Mouse (Mus musculus) natural killer cell, adult 2 months (primary cell): ENCODE results near the gene Nkx2-1.
"Not testable (repeated sequence)": the region's sequence is repeated elsewhere in the genome, so short reads cannot be mapped to it uniquely, and the experiment has no call there.

Experiments
- DNase-seq, 2 experiments: peaks; one replicate each; pipeline ENCODE4 v3.0.0; 2022; ENCODE audit warnings: low spot score in 2 of 2

Gene Nkx2-1

DNA sequence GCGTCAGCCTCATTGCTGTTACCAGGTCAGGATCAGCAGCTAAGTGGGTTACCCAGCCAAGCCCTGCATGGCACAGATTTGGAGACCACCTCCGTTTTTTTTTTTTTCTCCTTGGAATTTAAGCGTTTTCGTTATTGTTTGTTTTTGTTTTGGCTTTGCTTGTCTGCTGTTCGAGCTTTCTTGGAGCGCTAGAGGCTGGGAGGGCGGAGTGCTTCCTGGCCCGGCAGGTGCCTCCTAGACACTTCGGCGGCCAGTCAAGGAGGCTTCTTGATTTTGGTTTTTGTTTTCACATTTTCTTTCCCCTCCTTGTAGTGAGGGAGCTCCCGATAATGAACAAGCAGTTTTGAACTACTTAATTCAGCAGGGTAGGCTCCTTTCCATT, at the start of gene Nkx2-1:
TSS of gene Nkx2-1 (minus strand) at position 25 of the 382 bp plus-strand sequence.
- no peak for DNase-seq

DNA sequence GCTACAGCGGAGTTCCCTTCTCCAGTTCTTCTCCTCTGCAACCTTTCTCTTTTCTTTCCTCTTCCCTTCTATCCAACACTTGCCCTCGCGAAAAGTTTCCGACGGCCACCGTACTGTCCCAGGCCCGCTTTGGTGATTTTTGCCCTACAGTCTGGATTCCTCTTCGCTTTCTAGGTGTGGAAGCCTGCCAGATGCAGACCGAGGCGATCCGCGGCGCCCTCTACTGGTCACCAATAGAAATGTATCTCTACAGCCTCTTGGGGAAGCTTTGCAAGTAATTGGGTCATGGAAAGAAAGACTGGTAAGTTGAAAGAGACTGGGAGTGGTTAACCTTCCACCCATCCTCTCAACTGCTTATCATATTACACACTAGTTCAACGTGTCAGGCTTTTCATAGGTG, 4.4 kb upstream of the Nkx2-1 start:
- DNase-seq: no peak

DNA sequence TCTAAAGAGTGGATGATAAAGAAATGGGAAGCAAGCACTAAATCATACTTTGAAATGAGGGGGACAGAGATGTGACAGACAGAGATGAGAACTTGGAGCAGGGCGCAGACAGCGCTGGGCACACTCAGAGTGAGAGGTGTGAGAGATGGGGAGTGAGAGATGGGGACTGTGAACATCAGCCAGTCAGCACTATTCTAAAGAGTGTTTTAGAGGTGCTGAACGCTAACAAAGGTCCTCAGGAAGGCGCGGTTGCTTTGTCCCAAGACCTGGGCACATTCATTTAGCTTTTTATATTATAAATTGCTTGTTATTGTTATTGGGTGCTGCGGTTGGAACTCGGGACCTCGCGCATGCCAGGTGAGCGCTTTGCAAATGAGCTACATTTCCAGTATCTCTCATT, 3.9 kb upstream of the Nkx2-1 start:
- DNase-seq: no peak

DNA sequence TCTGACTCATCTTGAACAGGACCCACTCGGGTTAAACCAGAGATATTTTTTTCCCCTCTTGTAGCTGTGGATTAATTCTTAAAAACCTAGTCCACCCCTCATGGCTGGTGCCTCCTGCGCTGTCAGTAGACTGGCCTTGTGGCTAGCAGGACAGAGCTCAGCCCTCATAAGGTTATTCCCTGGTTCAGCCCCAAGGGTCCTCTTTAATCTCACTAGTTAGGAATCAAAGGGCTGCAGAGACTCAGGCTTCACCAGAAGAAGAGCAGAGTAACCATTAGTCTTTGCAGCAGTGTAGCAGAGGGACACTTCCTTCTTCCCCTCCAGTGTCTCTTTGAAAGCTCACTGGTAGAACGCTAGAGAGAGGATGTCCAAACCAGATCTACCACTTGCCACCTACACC, 1.9 kb upstream of the Nkx2-1 start:
- no peak for DNase-seq

DNA sequence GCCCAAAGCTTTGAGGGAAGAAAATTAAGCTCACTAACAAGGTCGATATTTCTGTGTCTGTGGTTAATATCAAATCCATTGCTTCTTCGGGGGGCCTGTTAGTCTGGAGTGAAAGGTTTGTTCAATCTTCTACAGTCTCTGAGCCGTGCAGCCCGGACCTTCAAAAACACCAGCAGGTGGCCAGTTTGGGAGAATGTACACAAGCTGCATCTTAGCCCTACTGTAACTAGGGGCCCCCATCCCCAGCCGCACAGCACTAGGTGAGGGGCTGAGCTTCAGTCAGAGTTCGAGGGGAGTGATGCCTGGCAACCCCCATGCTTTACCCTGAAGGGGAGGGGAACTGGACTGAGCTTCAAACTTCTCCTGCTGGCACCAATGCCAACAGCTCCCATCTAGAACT, 1.2 kb upstream of the Nkx2-1 start:
- no peak for DNase-seq

DNA sequence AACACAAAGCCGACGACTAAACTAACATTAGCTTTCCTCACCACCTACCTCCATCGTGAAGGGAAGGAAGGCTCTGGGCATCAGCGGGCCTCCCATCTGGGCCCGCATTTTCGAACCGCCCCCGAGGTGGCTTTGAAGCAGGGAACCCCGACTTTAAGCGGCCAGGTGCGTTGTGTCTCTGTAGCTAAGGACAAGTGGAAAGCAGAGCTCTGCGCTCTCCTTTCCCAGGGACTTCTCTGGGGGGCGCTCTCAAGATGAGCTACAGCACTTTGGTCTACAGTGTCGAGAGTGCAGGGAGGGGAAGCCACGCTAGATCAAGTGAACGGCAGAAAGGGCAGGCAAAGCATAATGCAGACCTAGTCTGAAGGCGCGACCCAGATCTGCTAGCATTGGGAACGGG, 634 bp upstream of the Nkx2-1 start:
- no peak for DNase-seq

DNA sequence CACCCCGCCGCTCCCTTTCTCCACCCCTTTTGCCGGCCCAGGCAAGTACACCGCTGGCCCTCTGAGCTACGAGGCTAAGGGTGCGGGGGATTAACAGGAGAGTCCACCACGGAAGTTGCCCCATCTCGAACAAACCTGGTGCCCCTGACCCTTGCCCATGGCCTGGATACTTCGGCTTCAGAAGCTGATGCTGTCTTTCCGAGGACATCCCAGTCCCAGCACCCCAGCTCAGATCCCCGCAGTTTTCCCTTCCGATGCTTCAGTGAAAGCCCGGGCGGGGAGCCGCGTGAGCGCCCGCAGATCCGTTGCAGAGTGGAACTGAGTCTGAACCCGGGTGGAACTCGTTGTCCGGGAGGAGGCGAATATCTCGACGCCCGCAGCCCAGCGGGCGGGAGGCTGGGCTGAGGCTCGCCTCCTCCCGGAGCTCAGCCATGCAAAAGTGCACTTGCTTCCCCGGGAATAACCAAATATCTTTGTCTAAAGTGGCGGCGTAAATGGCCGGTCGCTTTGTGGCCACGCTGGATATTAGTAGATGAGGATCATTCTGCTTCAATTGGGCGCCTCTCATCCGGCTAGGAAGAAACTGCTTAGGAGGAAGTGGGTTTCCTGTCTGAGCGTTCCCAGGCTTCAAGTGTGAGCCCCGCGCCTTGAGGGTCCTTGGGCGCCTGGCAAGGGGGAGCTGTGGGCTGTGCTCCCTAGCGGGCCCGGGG, 379 bp downstream of the Nkx2-1 start:
- no peak for DNase-seq

DNA sequence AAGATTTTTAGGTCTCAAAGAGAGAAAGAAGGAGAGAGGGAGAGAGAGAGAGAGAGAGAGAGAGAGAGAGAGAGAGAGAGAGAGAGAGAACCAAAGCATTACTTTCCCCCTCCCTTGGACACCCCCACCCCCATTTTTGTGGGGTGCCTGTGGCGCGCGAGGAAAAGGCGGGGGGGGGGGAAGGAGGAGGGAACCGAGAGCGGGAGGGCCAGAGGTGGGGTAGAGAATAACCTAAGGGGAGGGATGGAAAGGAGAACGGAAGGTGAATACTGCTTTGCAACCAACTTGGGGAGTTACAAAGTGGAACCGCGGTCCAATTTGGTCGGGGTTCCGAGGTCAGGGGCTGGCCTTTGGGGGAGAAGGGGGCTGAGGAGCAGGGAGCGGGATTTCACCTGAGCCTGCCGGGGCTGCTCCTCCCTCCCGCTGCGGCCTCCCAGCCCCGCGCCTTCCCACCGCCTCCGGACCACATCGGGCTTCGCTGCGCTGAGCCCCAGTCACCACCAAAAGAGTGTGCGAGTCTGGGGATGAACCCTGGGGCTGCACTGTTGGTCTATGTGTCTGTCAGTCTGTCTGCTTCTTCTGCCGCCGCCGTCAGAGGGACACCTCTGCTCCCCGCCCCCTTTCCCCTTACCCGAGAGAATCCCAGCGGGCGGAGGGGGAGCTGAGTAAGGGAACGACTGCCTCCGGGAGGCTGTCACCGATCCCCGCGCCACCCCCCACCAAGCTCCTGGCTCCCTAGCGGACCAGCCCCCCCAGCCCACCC, 1.1 kb downstream of the Nkx2-1 start:
- DNase-seq: no peak

DNA sequence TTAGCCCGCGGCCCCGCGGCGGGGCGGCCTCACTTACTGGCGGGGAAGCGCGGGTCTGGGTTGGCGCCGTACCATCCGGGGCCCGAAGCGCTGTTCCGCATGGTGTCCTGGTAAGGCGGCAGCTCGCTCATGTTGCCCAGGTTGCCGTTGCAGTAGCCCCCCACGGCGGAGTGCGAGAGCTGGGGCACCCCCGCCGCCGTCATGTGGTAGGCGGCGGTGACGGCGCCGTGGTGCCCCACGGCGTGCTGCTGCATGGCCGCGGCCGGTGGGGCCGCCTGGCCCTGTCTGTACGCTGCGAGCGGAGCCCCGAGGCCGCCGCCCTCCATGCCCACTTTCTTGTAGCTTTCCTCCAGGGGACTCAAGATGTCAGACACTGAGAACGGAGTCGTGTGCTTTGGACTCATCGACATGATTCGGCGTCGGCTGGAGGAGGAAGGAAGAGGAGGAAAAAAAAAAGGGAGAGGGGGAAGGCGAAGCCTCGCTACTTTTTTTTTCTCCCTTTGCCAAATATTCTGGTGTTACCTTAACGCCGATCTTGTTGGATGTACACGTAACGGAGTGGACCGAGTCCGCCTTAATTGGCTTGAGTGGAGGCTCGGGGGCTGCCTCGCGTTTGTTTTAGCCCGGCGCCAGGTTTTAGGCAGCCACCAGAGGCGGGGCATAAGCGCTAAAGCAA, 1.9 kb downstream of the Nkx2-1 start:
- no peak for DNase-seq

DNA sequence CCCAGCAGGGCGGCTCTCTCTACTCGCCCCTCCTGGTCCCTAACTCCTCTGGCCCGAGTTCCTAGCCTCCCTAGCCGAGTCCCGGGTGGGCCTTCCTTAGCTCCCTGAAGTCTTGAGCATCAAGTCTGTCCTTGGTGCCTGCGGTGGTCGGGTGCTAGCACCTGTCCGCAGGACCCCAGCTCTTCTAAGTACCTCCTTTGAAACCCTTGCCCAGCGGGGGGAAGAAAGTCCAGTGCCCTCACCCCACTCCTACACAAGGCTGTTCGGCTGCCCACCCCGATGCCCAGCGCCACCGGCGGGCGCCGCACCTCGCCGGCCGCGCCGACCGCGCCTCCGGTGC, 2.4 kb downstream of the Nkx2-1 start:
- DNase-seq: no peak

DNA sequence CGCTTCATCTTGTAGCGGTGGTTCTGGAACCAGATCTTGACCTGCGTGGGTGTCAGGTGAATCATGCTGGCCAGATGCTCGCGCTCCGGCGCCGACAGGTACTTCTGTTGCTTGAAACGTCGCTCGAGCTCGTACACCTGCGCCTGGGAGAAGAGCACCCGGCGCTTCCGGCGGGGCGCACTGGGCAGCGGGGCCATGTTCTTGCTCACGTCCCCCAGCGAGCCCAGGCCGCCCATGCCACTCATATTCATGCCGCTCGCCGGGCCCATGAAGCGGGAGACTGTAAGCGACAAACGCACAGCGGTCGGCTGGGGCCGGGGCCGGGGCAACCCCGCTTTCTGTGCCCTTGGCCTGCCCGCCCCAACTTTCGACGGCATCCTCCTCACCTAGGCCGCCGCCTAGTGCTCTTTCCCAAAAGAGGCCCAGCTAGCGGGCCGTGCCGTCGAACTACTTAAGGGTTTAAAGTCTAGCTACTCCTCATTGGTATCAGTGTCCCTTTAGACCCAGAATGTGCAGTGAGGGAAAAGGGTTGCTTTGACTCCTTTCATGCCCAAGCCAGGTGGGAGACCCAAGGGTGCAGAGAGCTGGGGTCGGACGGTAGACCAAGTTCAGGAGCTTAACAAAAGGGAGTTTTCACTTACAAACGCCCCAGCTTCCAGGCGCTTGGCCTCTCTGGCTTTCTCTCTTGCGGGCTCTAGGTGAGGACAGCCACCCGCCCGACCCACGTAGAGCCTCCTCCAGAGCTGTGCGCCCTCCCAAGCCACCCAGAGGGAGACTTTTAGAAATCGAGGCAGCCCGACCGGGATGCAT, 3.0 kb downstream of the Nkx2-1 start:
- no peak for DNase-seq

DNA sequence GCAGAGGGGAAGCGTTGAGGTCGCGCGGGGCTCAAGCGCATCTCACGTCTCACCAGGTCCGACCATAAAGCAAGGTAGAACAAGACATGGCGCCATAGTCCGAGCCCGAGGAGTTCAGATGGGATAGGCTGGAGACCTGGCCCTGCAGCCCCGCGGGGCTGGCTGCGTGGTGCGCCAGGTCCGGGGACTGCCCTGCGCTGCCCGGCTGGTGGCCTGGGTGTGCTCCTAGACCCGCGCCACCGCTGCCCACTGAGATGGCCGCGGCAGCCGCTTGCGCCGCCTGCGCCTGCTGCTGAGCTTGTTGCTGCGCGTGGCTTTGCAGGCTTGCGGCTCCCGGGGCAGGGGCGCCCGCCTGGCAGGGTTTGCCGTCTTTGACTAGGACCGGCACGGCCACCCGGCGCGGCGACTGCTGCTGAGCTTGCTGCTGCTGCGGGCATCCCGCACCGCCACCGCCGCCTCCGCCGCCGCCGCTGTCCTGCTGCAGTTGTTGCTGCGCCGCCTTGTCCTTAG, 3.7 kb downstream of the Nkx2-1 start:
- DNase-seq: no peak

DNA sequence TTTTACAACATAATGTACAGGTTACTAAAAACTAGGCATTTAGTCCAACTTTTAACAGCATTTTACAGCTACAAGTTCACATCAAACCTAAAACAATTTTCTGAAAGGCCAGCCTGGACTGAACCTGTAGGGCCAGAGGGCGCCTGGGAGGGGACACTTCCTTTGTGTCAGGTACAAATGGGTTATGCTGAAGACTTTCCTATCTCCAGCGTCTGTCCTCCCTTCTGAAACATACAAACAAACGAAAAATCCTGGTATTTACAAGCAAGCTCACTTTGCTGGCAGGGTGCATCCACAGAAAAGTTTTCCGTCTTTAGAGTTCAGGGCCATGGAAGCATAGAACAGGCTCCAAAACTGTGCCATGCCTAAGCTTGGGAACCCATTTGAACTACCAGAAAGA, 4.6 kb downstream of the Nkx2-1 start:
- DNase-seq: no peak

DNA sequence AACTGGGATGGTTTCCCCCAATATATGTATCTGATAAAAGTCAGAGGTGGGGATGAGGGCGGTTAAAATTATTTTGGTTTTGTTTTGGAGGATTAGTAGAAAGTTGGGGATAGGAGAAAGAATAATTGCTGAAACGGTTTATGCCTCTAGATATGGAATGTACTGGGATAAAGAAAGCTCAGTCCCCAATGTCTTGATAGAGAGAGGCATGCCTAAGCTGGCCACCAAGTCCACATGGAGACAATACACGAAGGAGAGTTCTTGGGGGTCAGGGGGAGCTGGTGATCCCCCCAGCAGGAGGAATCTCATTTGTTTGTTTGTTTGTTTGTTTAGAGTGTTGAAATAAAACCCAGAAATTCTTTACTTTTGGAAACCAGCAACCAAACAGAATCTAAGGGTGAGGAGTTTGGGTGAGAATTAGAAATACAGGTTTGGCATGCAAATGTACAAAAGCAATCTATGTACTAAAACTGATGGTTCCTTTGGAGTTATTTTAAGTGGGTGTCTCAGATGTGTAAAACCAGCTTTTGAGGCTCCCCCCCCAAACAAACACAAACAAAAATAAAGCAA, 5.6 kb downstream of the Nkx2-1 start:
- DNase-seq: no peak

DNA sequence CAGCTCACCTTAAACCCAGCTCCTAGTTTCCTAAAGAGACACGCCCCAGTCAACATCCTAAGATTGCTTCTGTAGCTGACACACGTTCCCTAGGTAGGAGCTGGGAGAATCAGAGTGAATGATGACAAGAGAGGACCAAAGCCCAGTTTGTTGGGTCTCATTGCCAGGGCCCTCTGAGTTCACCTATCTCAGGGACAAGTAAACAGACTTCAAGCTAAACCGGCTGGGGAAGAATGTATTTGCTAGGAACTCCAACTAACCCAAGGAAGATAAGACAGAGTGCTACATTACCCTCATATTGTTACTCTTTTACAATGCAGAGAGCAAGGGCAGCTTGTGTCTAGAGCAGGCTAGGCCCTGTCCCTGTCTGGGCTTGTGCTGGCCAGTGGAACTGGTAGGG, 6.8 kb downstream of the Nkx2-1 start:
- no peak for DNase-seq

DNA sequence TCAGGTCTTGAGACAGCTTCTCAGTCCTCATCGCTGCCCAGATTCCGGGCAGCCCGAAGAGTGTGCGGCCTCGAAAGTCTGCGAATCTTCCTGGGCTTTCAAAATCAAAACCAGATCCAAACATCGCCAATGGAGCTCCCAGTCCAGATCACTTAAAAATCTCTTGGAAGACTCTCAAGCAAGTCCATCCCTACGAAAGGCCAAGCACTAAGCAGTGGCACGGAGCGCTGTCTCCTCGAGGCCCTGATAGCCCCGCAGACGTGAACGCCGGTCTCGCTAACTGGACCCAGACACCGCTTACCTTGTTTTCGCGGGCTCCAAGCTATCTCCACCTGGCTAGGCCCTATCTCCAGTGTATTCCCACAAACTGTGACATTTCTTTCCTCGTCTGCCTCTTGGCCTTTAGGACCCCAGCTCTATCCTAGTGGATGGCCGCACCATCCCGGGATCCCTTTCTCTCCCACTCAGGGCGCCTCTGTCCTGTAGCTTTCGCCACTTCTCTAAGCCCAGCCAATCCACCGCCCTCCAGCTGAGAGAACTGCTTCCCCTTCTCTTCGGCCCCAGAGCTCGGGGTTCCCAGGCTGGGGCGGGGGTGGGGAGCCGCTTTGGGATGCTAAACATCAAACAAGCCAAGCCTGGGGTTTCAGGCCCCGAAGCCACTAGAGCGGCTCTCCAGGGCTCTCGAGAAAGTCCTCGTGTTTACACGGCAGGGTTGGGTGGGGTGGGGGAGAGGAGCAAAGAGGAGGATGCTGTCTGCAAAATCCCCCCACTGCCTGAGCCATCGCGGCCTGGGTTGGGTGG, 7.6 kb downstream of the Nkx2-1 start:
- no peak for DNase-seq

DNA sequence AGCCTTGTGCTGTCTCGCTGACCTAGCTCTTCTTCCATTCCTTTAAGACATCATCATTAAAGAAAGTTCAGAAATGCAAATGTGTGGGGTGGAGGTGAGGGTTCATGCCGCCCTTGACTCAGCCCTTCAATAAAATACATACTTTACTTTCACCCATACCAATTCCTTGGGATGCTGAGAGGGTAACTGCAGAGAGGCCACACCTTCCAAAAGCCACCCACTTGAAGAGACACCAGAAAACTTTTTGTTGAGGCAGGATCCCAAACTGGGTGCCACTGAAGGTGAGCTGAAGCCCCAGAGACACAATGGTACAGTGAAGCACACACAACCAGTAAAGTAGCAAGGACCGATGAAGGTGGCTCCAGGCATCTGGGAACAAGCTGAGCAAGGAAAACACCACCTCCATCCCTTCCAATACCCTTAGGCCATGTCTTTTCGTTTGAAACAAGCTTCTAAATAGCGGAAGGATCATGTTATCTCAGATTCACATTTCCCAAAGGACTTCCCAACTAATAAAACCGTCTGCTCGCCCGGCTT, 8.6 kb downstream of the Nkx2-1 start:
- no peak for DNase-seq

DNA sequence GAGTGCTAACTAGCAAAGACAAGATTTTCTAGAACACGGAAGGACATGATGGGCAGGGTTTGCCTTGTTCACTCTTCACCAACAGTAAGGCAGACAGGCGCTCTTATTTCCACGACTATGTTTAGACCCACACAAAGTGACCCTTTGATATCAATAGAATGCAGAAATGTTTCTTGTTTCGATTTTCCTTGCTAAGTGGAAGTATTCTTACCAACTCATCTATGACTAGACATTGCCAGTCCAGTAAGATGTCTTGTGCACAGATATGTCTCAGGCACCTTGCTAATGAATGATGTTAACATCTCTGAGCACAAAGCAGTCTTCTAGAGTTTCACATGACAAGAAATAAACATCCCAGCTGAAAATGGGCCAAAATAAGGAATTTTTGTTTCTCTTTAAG, 9.6 kb downstream of the Nkx2-1 start:
- DNase-seq: no peak

DNA sequence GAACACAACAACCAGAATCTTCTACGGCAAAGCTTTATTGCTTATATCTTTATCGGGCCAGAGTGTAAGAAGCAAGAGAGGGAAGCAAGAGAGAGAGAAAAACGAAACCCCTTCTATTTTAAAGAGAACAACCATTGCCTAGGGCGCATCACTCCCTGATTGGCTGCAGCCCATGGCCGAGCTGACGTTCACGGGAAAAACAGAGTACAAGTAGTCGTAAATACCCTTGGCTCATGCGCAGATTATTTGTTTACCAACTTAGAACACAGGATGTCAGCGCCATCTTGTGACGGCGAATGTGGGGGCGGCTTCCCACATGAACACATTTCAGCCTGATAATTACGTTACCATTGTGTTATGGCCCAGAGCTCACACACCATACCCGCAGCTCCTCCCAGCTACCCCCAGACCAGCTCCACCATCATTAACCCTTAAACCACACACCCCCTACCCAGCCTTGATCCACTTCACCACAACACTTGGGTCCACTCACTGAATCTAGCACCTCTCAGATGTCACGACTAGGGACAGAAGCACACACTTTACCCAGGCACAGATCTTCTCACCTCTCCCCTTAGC, 11.4 kb downstream of the Nkx2-1 start:
- DNase-seq: not testable (repeated sequence)

DNA sequence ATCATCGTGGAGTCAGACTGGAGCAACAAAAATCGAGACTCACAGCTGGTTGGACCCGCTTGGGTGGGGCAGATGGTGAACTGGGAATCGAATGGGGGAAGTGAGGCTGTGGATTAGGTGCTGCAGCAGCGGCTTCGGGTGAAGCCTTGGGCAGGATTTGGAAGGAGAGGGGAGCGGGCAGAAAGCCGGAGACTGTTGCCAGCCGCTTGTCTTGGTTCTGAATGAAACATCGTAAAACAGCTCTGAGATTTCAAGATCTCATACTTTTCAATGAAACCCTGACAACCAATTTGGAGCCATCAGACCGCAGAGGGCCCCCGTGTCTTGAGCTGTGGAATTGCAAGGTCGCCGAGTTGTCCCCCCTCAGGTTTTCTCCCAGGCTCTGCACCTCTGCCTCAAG, 12.5 kb downstream of the Nkx2-1 start:
- no peak for DNase-seq
